Mouse (Mus musculus): ENCODE measurements around the gene Suclg2. TPM values are rescaled to one million over a fixed set of nuclear protein-coding genes. Genes with fewer than 3 reads are reported as not detected.

Gene Suclg2
- polyA plus RNA-seq (2015; fragmentation: Nextera tagmentation; extraction: Ambion mirVana), result 30.4 and 35.6 TPM in 2 replicates

DNA sequence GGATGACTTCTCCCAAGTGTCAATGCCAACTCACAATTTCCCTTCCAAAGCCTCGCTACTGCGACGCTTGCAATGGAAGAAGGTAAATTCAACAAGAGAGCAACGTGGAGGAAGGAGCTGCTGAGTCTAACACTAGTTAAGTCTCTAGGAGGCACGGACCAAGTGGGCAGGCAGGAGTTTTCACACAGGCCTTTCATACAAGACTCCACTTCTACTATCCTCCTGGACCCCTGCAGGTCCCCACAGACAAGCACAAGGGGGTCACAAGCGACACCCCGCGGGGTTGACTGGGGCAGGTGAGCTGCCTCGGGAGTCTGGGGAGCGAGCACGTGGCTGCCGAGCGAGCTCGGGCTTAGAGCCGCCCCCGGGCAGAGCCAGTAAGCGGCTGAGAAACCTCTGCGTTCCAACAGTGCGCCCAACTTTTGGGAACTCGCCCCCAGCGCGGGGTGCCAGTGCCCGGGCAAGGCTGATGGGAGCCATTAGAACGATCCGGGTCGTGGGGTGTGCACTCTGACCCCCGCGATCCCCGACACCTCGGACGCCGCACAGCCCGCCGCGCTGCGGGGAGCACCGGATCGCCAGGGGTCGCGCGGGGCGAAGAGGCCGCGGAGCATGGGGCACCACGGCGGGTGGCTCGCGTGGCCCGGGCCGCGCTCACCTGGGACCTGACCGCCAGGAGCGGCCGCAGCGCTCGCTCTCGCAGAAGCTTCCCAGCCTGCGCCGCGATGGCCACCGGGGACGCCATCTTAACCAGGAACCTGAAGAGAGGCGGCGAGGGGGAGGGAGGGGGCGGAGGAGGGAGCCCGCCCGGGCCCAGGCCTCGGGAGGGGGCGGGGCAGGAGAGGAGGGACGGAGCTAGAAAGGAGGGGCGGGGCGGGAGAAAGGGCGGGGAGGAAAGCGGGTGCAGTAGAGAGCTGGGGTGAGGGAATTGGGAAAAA, at the start of gene Suclg2:
TSS of gene Suclg2 (minus strand) at position 770 of the 938 bp plus-strand sequence.

